Mouse (Mus musculus) right cerebral cortex, postnatal 10 days (tissue): Measurements from ENCODE around the gene Map3k10.

ENCODE experiments used
- DNase-seq, 2 experiments: peaks; one replicate each; pipeline ENCODE4 v3.0.0; 2021; ENCODE audit warnings: low spot score in 2 of 2

Gene Map3k10

DNA sequence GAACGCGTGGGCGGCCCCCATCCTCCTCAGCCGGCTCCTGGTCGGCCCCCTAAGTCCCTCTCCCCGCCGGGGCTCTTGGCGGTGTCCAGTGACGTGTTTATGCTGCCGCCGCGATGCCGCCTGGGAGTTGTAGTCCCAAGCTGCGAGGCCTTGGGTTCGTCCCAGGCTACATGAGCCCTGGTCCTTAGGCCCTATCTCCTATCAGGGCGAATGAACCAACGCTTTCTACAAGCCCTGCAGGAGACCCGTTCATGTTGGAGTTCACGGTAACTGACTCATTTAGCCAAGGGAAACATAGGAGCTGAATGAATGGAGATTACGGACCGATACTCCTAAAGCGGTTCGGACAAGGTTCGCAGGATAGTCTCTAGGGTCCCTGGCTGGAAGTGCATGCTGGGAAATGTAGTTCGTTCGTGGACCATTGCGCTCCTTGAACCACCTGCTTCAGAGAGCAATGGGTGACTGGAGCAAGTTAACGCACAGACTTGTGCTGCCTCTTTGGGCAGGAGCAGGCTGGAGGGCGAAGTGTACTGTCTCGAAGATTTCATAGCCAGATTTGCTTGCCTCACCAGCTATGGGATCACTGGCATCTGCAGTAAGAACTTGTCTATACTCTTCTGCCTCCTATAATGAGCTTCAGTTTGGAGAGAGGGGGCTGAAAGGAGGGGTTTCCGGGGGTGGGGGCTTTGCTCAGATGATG, at the start of gene Map3k10:
Gene Map3k10, minus strand, starts transcription at position 77 of the 700 bp plus-strand sequence.
- peak; percentile 96 to 97 for DNase-seq

DNA sequence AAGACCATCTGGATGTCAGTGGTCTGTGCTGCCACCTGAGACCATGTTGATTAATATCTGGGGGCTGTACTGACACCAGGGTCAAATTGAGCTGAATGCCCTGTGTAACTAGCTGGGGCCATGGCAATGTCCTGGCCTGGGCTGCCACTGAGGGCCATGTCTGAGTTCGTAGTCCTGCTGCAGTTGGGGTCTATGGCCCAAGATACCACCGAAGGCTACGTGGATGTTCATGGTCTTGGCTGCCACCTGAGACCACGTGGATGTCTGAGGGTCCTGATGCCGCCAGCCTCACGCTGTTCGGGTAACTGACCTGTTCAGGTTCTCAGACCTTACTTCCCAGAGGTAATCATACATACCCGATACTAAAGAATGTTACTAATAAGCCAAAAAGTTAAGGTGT, 47.6 kb upstream of the Map3k10 start:
- no peak for DNase-seq

DNA sequence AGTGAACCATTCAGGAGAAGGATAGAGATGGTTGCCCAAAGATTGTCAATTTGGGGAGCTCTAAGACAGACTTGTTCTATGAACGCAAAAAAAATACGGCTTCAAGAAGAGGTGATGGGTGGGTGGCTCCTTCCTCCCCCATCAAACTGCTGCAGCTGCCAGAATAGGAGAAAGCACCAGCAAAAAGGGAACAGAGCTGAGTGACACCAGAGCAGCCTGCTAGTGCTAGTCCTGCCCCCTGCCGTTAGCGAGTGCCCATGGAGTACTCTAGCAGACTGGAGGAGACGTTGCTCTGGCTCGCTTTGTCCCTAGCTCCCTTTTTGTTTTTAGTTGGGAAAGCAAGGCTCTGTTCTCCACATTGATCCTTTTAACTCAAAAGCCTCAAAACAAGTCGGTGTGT, 36.0 kb upstream of the Map3k10 start:
- no peak for DNase-seq

DNA sequence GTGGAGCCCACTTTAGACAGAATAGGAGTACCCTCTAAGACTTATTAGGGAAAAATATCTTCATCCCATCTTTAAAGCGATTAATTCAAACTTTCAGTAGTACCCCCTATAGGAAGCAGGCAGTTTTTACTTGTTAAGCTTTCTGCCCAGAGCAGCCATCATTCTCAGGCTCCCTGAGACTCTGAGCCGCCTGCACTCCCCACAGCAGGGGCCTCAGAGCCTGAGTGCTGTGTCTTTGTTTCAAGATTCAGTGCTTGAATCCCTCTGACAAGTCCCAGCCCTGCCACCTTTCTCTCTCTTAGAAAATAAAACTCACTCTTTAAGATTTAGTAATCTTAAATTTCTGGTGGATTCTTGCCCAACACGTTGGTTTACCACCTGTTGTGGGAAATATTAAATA, 22.3 kb upstream of the Map3k10 start:
- no peak for DNase-seq

DNA sequence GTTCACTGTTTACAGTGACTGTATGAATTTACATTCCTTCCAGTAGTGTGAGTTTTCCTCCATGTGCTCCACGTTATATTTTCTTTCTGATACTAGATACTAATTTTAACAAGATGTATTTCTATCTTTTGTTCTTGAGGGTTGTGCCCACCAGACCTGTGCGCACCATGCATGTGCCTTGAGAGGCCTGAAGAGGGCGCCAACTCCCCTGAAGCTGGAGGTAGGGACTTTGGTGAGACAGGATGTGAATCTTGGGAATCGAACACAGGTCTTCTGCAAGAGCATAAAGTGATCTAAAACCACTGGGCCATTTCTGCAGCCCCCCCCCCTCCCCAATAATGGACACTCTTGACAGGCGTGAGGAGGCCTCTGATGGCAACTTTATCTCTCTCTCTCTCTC, 16.7 kb upstream of the Map3k10 start:
- DNase-seq = peak in 1 of 2 experiments; percentile 52

DNA sequence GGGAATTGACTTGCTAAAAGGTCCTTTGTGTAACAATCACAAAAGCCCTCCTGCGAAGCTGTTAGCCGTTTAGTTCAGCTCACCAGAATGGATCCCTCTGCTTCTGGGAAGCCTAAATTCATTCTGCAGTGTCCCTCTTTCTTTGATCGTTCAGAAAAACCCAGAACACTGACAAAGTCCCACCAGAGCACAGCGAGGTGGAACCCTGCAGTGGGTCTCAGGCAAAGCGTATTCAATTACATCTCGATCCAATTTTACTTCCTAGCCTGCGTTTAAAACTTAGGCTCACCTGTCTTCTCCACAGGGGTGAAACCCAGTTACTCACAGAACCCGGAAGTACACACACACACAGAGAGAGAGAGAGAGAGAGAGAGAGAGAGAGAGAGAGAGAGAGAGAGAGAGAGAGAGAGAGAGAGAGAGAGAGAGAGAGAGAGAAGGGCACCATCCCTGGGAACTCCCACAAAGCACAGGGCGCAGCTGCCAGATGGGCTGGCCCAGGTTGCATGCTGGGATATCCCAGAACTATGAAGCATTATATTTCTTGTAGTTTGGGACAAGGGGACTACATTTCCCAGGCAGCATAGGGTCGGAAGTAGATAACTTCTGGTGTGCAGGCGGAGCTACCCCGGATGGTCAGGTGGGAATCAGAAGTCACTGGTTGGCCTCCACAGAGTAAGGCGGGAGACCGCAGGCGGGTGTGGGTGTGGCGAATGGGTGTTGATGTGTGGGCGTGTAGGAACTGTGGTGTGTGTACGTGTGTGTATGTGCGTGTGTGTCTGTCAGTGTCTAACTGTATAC, 14.6 kb upstream of the Map3k10 start, which contains the start of gene Zfp607b:
Gene Zfp607b, plus strand, starts transcription at position 526 of the 798 bp plus-strand sequence.
- peak; percentile 94 to 98 for DNase-seq

DNA sequence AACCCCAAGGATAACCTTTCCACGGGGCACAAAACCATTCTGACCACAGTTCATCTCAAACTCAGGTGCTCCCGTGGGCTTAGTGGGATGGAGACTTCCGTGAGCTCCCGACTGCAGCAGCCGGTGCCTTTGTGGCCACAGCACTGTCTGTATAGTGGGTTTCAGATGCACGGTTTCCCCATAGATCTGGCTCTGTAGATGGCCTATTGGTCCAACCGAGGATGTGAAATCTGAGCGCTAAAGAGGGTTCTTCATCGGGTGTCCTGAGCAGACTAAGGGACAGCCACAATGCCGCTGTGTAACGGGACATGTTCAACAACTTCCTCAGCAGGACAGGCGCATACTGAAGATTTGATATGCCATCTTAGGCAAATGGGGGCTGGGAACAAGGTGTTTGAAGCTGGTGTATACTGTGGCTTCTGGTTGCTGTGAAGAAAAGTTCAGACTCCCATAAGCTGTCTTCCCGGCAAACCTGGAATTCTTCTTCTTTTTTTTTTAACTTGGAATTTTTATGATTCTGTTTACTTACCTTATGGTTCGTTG, 13.9 kb upstream of the Map3k10 start:
- DNase-seq = no peak

DNA sequence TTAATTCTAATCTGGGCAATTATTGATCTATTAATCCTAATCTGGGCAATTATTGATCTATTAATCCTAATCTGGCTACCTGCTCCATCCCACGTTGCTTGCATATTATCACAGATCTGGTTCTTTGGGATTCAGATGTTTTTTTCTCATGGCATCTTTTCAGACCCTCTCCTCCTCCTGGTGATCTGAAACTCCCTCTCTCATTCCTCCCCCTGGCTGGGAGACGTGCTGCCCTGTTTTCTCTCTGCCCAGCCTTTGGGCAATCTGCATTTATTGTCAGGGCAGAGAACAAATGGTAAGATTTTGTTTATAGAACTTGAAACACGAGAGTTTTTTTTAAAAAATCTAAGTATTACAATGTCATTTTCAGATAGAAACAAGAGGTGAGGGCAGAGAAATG, 13.4 kb upstream of the Map3k10 start:
- DNase-seq = no peak

DNA sequence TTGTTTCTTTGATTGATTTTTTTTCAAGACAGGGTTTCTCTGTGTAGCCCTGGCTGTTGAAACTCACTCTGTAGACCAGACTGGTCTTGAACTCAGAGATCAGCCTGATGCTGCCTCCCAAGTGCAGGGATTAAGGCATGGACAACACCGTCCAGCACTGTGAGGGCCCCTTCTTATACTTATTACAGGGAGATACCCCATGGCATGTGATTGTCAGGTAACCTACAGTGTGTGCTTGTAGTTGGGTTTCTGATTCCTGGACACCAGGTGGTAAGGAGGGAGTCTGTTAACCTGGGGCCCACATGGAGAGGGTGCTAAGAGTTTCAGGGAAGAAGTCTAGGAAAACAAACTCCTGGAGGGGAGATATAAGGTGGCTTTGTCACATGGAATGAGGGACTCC, 12.6 kb upstream of the Map3k10 start:
- no peak for DNase-seq

DNA sequence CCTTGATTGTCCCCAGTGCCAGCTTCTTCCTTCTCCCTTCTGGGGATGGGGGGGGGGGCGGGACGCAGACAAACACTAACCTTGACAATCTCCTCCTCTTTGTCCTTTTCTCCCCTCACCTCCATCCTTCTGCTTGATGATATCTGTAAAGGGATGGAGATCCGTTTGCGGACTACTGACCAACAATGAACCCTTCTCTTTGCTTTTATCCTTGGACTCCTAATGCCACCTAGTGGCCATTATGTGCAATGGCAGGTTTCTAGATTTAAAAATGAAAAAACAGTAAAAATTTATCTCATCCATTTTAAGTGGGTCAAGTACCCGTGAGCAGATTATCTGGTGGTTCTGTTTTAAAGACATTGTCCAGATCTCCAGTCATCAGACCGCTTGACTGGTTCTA, 11.3 kb upstream of the Map3k10 start:
- DNase-seq = no peak

DNA sequence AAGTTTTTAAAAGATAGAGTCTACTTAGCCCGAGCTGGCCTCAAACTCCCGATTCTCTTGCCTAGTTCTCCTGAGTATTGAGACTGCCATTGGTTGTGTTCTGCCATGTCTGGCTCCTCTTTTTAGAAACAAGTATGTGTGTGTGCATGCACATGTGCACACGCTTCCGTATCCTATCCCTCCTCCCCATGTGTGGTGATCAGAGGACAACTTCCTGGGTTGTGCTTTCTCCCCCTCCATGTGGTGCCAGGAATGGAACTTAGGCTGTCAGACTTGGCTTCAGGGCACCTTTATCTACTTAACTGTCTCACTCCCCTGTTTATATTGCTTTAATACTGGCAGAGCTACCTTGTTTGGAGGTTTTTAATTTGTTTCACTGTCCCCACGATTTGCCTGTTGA, 10.8 kb upstream of the Map3k10 start:
- no peak for DNase-seq

DNA sequence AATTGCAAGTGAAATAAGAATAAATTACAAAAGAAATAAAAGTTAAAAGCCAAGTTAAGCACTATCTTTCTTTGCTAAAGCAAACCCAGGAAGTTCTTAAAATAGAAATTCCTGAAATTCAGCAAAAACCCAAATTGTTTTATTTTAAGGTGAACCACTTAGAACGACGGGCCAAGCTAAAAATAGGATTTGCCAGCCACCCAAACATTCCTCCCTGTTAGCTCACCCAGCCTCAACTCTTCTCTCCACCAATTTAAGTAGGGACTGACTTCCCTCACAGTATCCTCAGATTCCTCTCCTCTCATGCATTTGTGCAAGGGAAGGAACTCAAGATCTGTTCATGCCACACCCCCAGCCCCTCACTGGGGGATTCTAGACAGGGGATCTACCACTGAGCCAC, 8.8 kb upstream of the Map3k10 start:
- DNase-seq = no peak

DNA sequence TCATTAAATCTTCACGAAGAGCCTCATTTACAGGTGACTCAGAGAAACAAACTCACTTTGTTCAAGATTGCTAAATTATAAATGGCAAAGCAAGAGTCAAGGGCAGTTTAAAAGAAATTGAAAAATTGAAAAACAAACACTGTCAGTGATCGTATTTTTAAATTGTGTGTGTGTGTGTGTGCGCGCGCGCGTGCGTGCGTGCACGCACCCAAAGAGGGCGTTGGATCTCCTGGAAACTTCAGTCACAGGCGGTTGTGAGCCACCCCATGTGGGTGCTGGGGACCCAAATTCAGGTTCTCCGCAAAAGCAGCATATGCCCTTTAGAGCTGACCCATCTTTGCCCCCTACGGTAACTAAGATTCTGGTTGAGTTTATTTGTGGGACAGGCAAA, 819 bp upstream of the Map3k10 start:
- peak in 1 of 2 experiments; percentile 36 for DNase-seq

DNA sequence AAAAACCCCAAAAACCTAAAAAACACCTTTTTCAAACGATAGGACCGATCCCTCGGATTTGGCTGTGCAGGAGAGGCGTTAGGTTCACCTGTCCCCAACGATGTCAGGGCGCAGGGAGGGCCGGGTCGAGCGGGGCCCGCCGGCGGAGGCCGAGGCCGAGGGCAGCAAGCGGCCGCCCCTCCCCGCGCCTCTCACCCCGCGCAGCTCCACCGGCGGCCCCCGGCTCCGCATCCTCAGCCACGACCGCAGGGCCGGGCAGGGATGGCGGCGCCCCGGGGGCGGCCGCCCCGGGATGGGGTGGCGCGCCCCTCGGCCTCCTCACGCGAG, 240 bp downstream of the Map3k10 start:
- no peak for DNase-seq

DNA sequence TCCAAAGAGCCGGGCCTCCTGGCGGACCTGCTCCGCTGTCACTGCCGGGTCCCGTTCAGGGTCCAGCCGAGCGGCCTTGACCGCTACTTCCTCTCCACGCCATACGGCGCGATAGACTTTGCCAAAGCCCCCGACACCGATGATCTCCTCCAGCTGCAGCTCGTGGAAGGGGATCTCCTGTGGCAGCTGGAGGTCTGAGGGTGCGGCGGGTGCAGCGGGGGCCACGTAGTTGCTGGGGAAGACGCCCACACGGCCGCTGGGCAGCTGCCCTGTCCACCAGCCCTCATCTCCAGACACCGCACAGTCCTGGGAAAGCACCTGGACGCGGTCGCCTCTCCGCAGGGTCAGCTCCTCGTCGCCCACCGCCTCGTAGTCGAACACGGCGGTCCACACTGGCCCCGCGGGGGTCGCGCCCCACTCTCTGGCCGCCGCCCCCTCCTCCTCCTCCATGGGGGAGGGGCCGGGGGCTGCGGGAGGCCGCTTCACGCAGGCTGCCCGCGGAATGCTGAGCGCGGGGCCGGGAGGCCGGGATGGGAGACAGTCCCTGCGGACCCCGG, 745 bp downstream of the Map3k10 start:
- DNase-seq = peak; percentile 53 to 63

DNA sequence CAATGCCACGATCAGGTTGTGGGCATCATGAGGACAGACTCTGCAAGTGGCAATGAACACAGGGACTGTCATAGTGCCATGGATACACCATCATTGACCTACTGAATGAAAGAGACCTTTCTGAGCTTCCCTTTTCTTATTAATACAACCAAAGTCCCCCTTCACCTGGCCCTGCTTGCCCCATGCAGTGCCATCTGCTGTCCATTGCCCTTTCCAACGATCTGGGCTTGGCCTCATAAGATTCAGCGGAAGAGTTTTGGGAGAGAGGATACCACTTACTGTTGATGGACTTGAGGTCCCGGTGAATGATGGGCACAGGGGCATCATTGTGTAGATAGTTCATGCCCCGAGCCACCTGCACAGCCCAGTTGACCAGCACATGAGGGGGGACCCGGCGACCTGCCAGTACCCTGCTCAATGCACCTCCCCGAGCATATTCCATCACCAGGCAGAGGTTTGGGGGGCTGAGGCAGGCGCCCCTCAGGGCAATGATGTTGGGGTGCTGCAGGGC, 1.3 kb downstream of the Map3k10 start:
- DNase-seq = no peak

DNA sequence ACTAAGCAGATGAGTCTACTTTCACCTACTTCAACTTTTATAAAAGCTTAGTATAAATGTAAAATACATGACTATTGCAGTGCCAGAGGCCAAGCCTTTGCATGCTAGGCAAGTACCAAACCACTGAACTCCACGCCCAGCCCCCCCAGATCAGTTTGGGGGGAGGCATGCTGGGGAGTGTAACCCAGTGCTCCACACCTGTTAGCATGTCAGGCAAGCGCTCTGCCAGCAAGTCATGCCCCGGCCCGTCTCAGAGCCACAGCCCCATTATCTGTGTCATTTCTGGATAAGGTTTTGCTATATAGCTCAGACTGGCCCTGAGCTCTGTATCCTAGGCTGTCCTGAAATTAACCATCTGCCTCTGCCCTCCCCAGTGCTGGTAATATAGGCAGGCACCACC, 12.4 kb downstream of the Map3k10 start:
- DNase-seq = no peak

DNA sequence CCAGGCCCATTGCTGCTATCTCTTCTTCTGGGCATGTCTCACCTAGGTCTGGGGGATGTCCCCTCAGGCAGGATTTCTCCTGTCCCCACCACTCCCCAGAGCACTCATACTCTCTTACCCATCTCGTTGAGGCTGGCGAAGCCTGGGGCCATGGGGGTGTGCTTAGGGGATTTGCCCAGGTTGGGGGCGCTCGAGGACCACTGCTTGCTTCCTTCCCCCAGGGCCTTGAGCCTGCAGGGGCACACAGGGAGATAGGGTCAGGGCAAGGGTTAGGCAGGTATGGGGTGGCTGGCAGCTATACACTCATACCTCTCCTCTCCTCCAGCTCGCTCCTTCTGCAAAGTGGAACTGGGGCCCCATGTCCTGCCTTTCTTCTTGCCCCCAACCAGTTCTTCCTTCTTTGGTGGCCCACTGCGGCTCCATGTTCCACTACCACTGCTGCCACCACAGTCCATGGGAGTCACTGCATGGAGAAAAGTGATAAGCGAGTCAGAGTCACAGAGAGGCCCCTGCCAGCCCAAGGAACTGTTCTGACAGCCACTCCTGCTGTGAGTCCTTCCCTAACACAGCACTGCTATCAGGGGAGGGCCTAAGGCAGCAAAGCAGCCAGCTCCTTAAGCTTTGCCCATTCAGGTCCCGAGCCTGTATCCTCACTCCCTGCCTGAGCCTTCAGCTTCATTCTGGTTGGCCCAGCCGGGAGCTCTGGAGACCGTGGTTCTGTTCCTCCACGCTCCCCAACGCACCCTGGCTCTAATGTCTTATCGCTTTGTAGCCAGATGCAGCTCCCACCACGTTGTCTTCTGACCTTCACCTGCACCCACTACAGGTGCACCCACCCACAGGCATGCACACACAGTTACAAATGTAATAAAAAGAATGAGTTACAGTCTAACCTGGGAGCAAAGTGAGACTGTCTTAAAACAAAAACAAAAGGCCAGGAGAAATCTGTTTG, 15.4 kb downstream of the Map3k10 start:
- DNase-seq = peak in 1 of 2 experiments; percentile 51

DNA sequence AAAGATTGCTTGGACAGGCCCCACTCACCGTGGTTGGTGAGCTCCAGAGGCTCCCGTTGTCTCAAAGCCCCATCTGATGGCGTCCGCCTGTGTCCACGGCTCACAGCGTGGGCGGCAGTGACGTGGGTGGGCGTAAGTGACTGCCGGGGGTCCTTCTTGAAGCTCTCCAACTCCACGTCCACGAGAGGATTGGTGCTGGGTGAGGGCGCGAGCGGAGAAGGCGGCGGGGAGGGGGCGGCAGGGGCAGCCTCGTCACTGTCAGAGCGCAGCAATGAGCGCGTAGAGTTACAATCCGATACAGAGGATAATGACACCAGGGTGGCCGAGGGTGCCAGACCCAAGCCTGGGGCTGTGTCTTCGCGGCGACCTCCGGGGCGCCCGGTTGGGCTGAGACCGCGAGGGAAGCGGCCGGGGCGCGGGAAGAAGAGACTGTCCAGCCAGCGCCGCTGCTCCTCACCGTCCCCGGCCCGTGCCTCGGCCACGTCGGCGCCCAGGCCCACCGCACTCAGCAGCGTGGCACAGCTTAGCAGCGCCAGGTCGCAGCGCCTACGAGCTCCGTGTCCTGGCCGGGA, 16.5 kb downstream of the Map3k10 start:
- DNase-seq = peak in 1 of 2 experiments; percentile 56

DNA sequence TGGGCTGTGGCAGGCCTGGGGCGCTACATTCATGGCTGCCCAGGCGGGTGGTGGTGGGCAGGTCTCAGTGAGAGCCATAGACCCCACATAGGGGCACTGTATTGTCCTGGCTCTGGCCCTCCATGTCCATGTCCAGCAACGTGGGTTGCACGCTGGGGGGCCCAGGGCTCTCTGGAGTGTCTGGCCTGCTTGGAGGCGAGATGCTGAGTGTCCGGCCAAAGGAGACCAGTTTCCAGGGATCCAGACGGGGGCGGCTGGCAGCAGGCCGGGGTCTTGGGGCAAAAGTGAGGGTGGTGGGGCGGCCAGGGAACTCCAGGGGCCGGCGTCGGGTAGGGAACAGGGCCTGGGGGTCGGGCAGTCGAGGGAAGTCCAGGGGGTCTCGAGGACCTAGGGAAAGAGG, 17.8 kb downstream of the Map3k10 start:
- peak in 1 of 2 experiments; percentile 47 for DNase-seq

DNA sequence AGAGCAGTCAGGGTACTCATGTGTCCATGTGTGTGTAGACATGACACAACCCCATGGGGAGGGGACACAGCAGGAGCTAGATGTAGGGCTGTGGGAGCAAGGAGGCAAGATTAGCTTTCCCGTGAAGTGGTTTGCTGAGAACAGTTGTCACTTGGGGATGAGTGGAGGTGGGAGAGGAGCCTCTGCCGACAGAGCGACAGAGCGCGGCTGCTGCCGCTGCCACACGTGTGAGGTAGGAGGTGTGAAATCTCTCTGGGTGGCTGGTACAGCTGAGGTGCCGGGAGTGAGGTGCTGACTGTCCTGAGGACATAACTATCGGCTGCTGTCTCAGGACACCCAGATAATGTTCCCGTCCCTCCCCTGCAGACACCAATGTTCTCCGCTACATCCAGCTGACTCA, 18.9 kb downstream of the Map3k10 start:
- peak in 1 of 2 experiments; percentile 52 for DNase-seq
